Mouse (Mus musculus) ES-E14 (cell line): Measurements from ENCODE around the gene Antxr1. TPM values are rescaled to one million over a fixed set of nuclear protein-coding genes. Genes with fewer than 3 reads are reported as not detected.

ENCODE experiments used
- DNase-seq: peaks from one replicate; pipeline ENCODE4 v3.0.0-alpha.2; 2013; ENCODE audit warnings: low read depth, low spot score
- H3K27ac ChIP-seq: 2 replicates; pipeline ENCODE4 v1.5.1; 2012; ENCODE audit warnings: low read depth, mild to moderate bottlenecking, low read length, moderate library complexity, mixed read lengths; ENCODE audit not compliant: poor library complexity, insufficient read depth, severe bottlenecking
- H3K36me3 ChIP-seq: 2 replicates; pipeline ENCODE4 v1.6.1; 2012; ENCODE audit warnings: mild to moderate bottlenecking, low read length, moderate library complexity, mixed read lengths; ENCODE audit not compliant: control insufficient read depth, poor library complexity, insufficient read depth, severe bottlenecking
- H3K4me1 ChIP-seq, 2 experiments: fragments of 150-350 bp in 1 of 2; sonication (generic) in 1 of 2; 2 replicates each; pipeline ENCODE4 v1.6.1; 2012; ENCODE audit warnings: low read length in 2 of 2, mild to moderate bottlenecking in 1 of 2, mixed read lengths in 1 of 2; ENCODE audit not compliant: control insufficient read depth in 2 of 2, insufficient read depth in 2 of 2, poor library complexity in 1 of 2
- H3K4me3 ChIP-seq, 2 experiments: fragments of 150-350 bp in 1 of 2; sonication (generic) in 1 of 2; 2 replicates each; pipeline ENCODE4 v1.5.1; 2012; ENCODE audit warnings: low read length in 2 of 2, low read depth in 1 of 2, mild to moderate bottlenecking in 1 of 2, mixed read lengths in 1 of 2; ENCODE audit not compliant: insufficient read depth in 1 of 2, poor library complexity in 1 of 2, severe bottlenecking in 1 of 2
- H3K9ac ChIP-seq: 2 replicates; pipeline ENCODE4 v1.6.1; 2012; ENCODE audit warnings: low read depth, mild to moderate bottlenecking, low read length, mixed read lengths; ENCODE audit not compliant: poor library complexity, insufficient read depth, severe bottlenecking
- H3K9me3 ChIP-seq: fragments of 150-350 bp; sonication (generic); 2 replicates; pipeline ENCODE4 v1.6.1; 2012; ENCODE audit warnings: low read depth, mild to moderate bottlenecking, low read length; ENCODE audit not compliant: control insufficient read depth, insufficient read depth
- CHD2 ChIP-seq: IDR thresholded peaks from 2 replicates; pipeline ENCODE4 v1.6.1; 2014; ENCODE audit warnings: mild to moderate bottlenecking, low read depth, low read length, inconsistent platforms
- HCFC1 ChIP-seq: IDR thresholded peaks from 2 replicates; pipeline ENCODE4 v1.6.1; 2012; ENCODE audit warnings: low read length, inconsistent platforms, borderline replicate concordance; ENCODE audit not compliant: insufficient read depth
- MAFK ChIP-seq: IDR thresholded peaks from 2 replicates; pipeline ENCODE4 v1.6.1; 2014; ENCODE audit warnings: mild to moderate bottlenecking, low read depth, low read length, inconsistent platforms; ENCODE audit not compliant: insufficient read depth
- ZC3H11A ChIP-seq: IDR thresholded peaks from 2 replicates; pipeline ENCODE4 v1.6.1; 2012; ENCODE audit warnings: low read depth, mild to moderate bottlenecking, inconsistent platforms, low read length, borderline replicate concordance
- ZNF384 ChIP-seq: IDR thresholded peaks from 2 replicates; pipeline ENCODE4 v1.6.1; 2012; ENCODE audit warnings: low read depth, low read length, inconsistent platforms
- in situ Hi-C, 2 experiments: fragments of 600-800 bp; cut with MboI; formaldehyde crosslinking; loops; one replicate each; pipeline ENCODE4 v1.15.1; 2025; ENCODE audit warnings: low sequenced_read_pairs in 2 of 2, inconsistent platforms in 1 of 2; ENCODE audit not compliant: unreplicated experiment in 2 of 2
- total RNA-seq: library from RNA; depleted of rRNA; stranded (reverse); fragments of 300-350 nt; gene quantifications from 2 replicates; pipeline ENCODE4 v1.2.3, GENCODE M21; 2012

Gene Antxr1
- total RNA-seq, 1 experiment = 2.5 TPM

DNA sequence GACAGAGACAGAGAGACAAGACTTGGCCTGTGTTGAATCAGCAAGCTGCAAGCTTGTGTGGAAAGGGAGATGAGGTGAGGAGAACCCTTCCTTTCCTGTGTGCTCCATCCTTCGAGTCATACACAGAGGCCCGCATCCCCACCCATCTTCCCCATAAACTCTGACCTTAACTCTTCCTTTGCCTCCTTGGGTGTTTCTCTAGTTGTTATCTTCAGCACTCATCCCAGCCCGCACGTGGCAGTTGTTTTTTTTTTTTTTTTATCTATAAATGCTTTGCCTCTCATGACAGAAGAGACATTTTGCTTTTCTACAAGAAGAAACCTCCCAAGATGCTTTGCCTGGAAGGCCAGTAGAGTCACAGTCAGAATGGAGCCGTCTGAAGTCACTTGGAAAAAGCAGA, 197.1 kb downstream of the Antxr1 start:
- DNase-seq = no peak
- peaks cover 0 to 3% of the 10 kb centered on the region in 2 experiments; a peak in 1 of 4 replicates for H3K4me1 ChIP-seq
- H3K4me3 ChIP-seq = no peak overlapping the region
- no peaks in the 10 kb centered on the region for H3K36me3 ChIP-seq
- no peaks in the 10 kb centered on the region for H3K9me3 ChIP-seq
- in situ Hi-C loops = no loop called here
- no peak for TF ChIP-seq MAFK
- TF ChIP-seq ZNF384 = no peak
- no peak for TF ChIP-seq CHD2
- no peak for TF ChIP-seq ZC3H11A
- no peak for TF ChIP-seq HCFC1
- no peak overlapping the region for H3K27ac ChIP-seq
- H3K9ac ChIP-seq = no peak overlapping the region

DNA sequence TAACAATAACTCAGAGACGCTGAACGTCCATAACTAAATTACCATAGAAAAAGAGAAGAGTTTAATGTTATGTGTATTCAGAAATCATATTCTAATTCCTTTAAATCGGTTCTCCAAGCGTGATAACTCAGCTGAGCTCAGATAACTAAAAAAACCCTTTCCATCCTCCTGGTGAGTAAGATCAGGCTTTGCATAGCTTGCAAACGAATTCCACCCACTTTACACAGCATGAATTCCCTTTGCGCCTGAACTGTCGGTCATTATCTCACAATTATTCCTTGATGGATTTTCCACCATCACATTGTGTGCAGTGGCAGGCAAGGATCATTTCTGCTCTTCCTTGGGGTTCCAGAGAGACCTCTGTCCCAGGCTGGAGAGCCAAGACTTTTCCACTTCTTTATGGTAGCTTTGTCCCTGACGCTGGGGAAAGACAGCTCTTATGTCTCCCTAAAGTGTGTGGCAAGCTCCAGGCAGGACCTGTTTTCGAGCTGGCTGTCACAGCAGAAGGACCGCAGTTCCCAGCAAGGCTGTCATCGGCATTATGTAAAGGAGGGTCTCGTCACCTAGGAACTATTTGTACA, 201.6 kb downstream of the Antxr1 start:
- Histone ChIP-seq H3K4me1 (no peaks in the 10 kb centered on the region), H3K9ac (no peak overlapping the region), H3K27ac (no peak overlapping the region), H3K4me3 (no peak overlapping the region), H3K36me3 (no peaks in the 10 kb centered on the region), H3K9me3 (no peaks in the 10 kb centered on the region)
- DNase-seq = no peak
- TF ChIP-seq HCFC1 = no peak
- no peak for TF ChIP-seq ZC3H11A
- TF ChIP-seq MAFK = no peak
- no peak for TF ChIP-seq CHD2
- no peak for TF ChIP-seq ZNF384
- in situ Hi-C loops = no loop called here

DNA sequence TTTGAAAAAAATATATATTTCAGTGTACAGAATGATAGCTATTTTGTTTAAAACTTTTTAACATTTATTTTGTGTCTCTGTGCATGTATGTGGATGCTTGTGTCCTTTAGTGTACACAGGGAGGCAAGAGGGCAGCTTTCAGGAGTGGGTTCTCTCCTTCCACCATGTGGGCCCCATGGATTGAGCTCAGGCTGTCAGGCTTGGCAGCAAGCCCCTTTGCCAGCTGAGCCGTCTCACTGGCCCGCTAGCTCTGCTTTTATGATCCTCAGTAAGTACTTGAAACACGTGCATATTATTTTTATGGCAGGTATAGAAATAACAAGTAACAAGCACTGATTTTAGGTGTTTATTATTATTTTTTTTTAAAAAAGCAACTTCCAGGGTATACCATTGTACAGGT, 202.1 kb downstream of the Antxr1 start:
- Histone ChIP-seq H3K9ac (no peak overlapping the region), H3K4me1 (no peaks in the 10 kb centered on the region), H3K36me3 (no peaks in the 10 kb centered on the region), H3K27ac (no peak overlapping the region), H3K4me3 (no peak overlapping the region), H3K9me3 (no peaks in the 10 kb centered on the region)
- in situ Hi-C loops = no loop called here
- TF ChIP-seq ZC3H11A (no peak), MAFK (no peak), CHD2 (no peak), ZNF384 (no peak), HCFC1 (no peak)
- DNase-seq = no peak

DNA sequence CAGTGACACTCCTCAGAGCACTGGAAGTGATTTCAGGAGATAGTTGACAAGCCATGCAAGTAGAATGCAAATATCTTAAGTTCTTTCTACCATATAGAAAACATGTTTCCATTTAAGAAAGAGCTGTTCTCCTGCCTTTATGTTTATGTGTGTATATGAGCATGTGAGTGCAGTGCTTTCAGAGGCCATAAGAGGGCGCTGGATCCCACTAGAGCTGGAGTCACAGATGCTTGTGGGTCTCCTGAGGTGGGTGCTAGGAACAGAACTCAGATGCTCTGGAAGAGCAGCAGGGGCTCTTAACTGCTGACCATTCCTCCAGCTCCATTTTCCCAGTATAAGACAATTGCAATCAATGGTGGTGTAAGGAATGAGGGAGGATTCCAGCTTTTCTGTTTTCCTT, 204.5 kb downstream of the Antxr1 start:
- DNase-seq = no peak
- H3K27ac ChIP-seq = no peak overlapping the region
- H3K36me3 ChIP-seq = no peaks in the 10 kb centered on the region
- no peaks in the 10 kb centered on the region for H3K9me3 ChIP-seq
- no peak overlapping the region for H3K4me3 ChIP-seq
- no peak overlapping the region for H3K9ac ChIP-seq
- no peak for TF ChIP-seq ZNF384
- no peak for TF ChIP-seq CHD2
- no peak for TF ChIP-seq MAFK
- TF ChIP-seq HCFC1 = no peak
- TF ChIP-seq ZC3H11A = no peak
- H3K4me1 ChIP-seq = no peaks in the 10 kb centered on the region
- in situ Hi-C loops = no loop called here

DNA sequence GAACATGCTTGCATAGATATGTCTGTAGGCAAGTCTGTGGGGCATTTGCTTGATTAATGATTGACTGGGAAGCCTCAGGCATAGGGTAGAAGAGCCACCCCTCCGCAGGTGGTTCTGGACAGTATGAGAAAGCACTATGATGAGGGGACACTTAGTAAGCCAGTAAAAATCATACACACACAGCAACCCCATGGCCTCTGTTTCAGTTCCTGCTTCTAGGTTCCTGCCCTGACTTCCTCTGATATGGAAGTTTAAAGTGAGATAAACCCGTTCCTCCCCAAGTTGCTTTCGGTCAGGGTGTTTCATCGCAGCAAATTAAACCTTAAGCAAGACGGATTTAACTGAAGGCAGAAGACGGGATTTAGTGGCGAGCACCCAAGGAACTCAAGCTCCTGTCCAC, 205.0 kb downstream of the Antxr1 start:
- Histone ChIP-seq H3K27ac (no peak overlapping the region), H3K4me3 (no peak overlapping the region), H3K9me3 (no peaks in the 10 kb centered on the region), H3K36me3 (no peaks in the 10 kb centered on the region), H3K4me1 (no peaks in the 10 kb centered on the region), H3K9ac (no peak overlapping the region)
- in situ Hi-C loops = no loop called here
- DNase-seq = no peak
- TF ChIP-seq ZC3H11A (no peak), MAFK (no peak), HCFC1 (no peak), CHD2 (no peak), ZNF384 (no peak)
